Mouse (Mus musculus) stomach, embryonic 16.5 days (tissue): ENCODE data around the gene Cntd1. TPM values are rescaled to one million over a fixed set of nuclear protein-coding genes. Genes with fewer than 3 reads are reported as not detected.
A peak's percentile ranks its signal among the peaks of the same experiment; 100 is the strongest.

Source experiments
- ATAC-seq: fragments of 200-750 bp; cut with Nextera tagmentation; 2 replicates; pipeline ENCODE4 v1.8.0; 2017; ENCODE audit warnings: moderate number of reproducible peaks, moderate TSS enrichment; ENCODE audit not compliant: insufficient read depth, low FRiP score
- H3K27ac ChIP-seq: fragments of 300-500 bp; sonication (generic); 2 replicates; pipeline ENCODE4 v1.5.1; 2014; ENCODE audit warnings: low read length
- H3K27me3 ChIP-seq: fragments of 300-500 bp; sonication (generic); 2 replicates; pipeline ENCODE4 v1.6.1; 2014; ENCODE audit warnings: low read length, control low read depth, mixed read lengths; ENCODE audit not compliant: control insufficient read depth, insufficient read depth
- H3K36me3 ChIP-seq: fragments of 300-500 bp; sonication (generic); 2 replicates; pipeline ENCODE4 v1.6.1; 2014; ENCODE audit warnings: low read length; ENCODE audit not compliant: control insufficient read depth, insufficient read depth
- H3K4me1 ChIP-seq: fragments of 300-500 bp; sonication (generic); 2 replicates; pipeline ENCODE4 v1.6.1; 2014; ENCODE audit warnings: low read length, control low read depth, mixed read lengths; ENCODE audit not compliant: control insufficient read depth, insufficient read depth
- H3K4me2 ChIP-seq: fragments of 300-500 bp; sonication (generic); 2 replicates; pipeline ENCODE4 v1.6.1; 2014; ENCODE audit warnings: low read depth, low read length, mixed read lengths
- H3K4me3 ChIP-seq: fragments of 300-500 bp; sonication (generic); replicated peaks from 2 replicates; pipeline ENCODE4 v1.5.1; 2014; ENCODE audit warnings: mild to moderate bottlenecking, low read length
- H3K9ac ChIP-seq: fragments of 300-500 bp; sonication (generic); 2 replicates; pipeline ENCODE4 v1.6.1; 2014; ENCODE audit warnings: low read length
- H3K9me3 ChIP-seq: fragments of 300-500 bp; sonication (generic); replicated peaks from 2 replicates; pipeline ENCODE4 v1.6.1; 2016; ENCODE audit warnings: low read length, control low read depth; ENCODE audit not compliant: control insufficient read depth
- WGBS: fragments of 180-500 bp; shearing (Covaris S2); extraction: QIAGEN DNeasy Blood & Tissue Kit; methylation state at CpG from one replicate; pipeline ENCODE4 v1.1.7; 2014; 5-methylcytosine and 5-hydroxymethylcytosine counted together
- polyA plus RNA-seq: library from polyadenylated mRNA; unstranded; fragments of >200 nt; fragmentation: Nextera tagmentation; extraction: Ambion mirVana; gene quantifications from 2 replicates; pipeline ENCODE4 v1.2.1, GENCODE M21; 2015

Cntd1 gene
- polyA plus RNA-seq, 1 experiment from 2014 or later = 1.2 TPM

GRCm38 (mm10) chr11:101276319-101277070 is 2.3 kb upstream of the Cntd1 start:
- H3K9me3 ChIP-seq = no peaks in the 10 kb centered on the region
- no peaks in the 10 kb centered on the region for H3K36me3 ChIP-seq
- H3K4me3 ChIP-seq = peak overlapping the region; percentile 61; the same call in 1 of the 2 replicates
- no peak for ATAC-seq
- H3K27me3 ChIP-seq = no peaks in the 10 kb centered on the region
- peak overlapping the region; percentile 88 for H3K4me2 ChIP-seq
- H3K9ac ChIP-seq = peak overlapping the region; percentile 77
- peak overlapping the region; percentile 83; the same call in 1 of the 2 replicates for H3K27ac ChIP-seq
- WGBS = 35% methylated on average over 27 of the region's 27 CpGs
- peaks cover 25% of the 10 kb centered on the region for H3K4me1 ChIP-seq

GRCm38 (mm10) chr11:101277381-101278222 is 1.2 kb upstream of the Cntd1 start:
- WGBS = 45% methylated on average over 12 of the region's 12 CpGs
- H3K9me3 ChIP-seq = no peaks in the 10 kb centered on the region
- peaks cover 26% of the 10 kb centered on the region for H3K4me1 ChIP-seq
- H3K4me3 ChIP-seq = peak overlapping the region; percentile 61
- peak; percentile 49; the same call in 1 of the 2 replicates for ATAC-seq
- H3K9ac ChIP-seq = peak overlapping the region; percentile 77
- H3K27me3 ChIP-seq = no peaks in the 10 kb centered on the region
- H3K36me3 ChIP-seq = no peaks in the 10 kb centered on the region
- H3K27ac ChIP-seq = peak overlapping the region; percentile 83
- H3K4me2 ChIP-seq = peak overlapping the region; percentile 88

- Histone ChIP-seq H3K4me3 (peak overlapping the region; percentile 61), H3K9me3 (no peaks in the 10 kb centered on the region), H3K36me3 (no peaks in the 10 kb centered on the region), H3K9ac (peak overlapping the region; percentile 48), H3K4me1 (peaks cover 35% of the 10 kb centered on the region), H3K4me2 (peak overlapping the region; percentile 88), H3K27me3 (no peaks in the 10 kb centered on the region), H3K27ac (no peak overlapping the region)
- WGBS = 54% methylated on average over 14 of the region's 14 CpGs
- ATAC-seq = no peak
These were observed 369 bp downstream of the Cntd1 start for GRCm38 (mm10) chr11:101279193-101279569.

- ATAC-seq = no peak
- 47% methylated on average over 7 of the region's 7 CpGs for WGBS
- no peaks in the 10 kb centered on the region for H3K36me3 ChIP-seq
- no peak overlapping the region for H3K9ac ChIP-seq
- H3K4me1 ChIP-seq = peaks cover 35% of the 10 kb centered on the region
- H3K27ac ChIP-seq = no peak overlapping the region
- H3K9me3 ChIP-seq = no peaks in the 10 kb centered on the region
- no peaks in the 10 kb centered on the region for H3K27me3 ChIP-seq
- H3K4me3 ChIP-seq = no peak overlapping the region
- no peak overlapping the region for H3K4me2 ChIP-seq
These were observed 2.0 kb downstream of the Cntd1 start for GRCm38 (mm10) chr11:101280837-101281236.

GRCm38 (mm10) chr11:101282896-101283295 is 4.1 kb downstream of the Cntd1 start:
- Histone ChIP-seq H3K27me3 (no peaks in the 10 kb centered on the region), H3K36me3 (no peaks in the 10 kb centered on the region; the same call in 1 of the 2 replicates), H3K4me3 (no peak overlapping the region), H3K9me3 (no peaks in the 10 kb centered on the region), H3K27ac (no peak overlapping the region), H3K4me2 (no peak overlapping the region), H3K9ac (no peak overlapping the region), H3K4me1 (peaks cover 17% of the 10 kb centered on the region)
- ATAC-seq = no peak
- 32% methylated on average over 5 of the region's 5 CpGs for WGBS

- no peak for ATAC-seq
- WGBS = 64% methylated on average over 4 of the region's 4 CpGs
These were observed 5.0 kb downstream of the Cntd1 start for GRCm38 (mm10) chr11:101283805-101284204.

GRCm38 (mm10) chr11:101287306-101287705 is 8.5 kb downstream of the Cntd1 start:
- H3K4me1 ChIP-seq = peaks cover 10% of the 10 kb centered on the region; the same call in 1 of the 2 replicates
- peaks cover 6% of the 10 kb centered on the region for H3K36me3 ChIP-seq
- H3K27ac ChIP-seq = no peak overlapping the region
- no peak overlapping the region for H3K4me3 ChIP-seq
- no peaks in the 10 kb centered on the region for H3K27me3 ChIP-seq
- no peak overlapping the region for H3K9ac ChIP-seq
- no peak overlapping the region for H3K4me2 ChIP-seq
- no peaks in the 10 kb centered on the region for H3K9me3 ChIP-seq
- ATAC-seq = no peak
- 74% methylated on average over 9 of the region's 9 CpGs for WGBS

More at GRCm38 (mm10) chr11:101283805-101284204, 5.0 kb downstream of the Cntd1 start:
- Histone ChIP-seq H3K36me3 (no peaks in the 10 kb centered on the region; the same call in 1 of the 2 replicates), H3K27me3 (no peaks in the 10 kb centered on the region), H3K9ac (no peak overlapping the region), H3K4me3 (no peak overlapping the region), H3K4me1 (peaks cover 14% of the 10 kb centered on the region), H3K9me3 (no peaks in the 10 kb centered on the region), H3K4me2 (no peak overlapping the region), H3K27ac (no peak overlapping the region)

- no peaks in the 10 kb centered on the region for H3K9me3 ChIP-seq
- 93% methylated on average over 8 of the region's 8 CpGs for WGBS
- no peaks in the 10 kb centered on the region for H3K4me1 ChIP-seq
- no peak overlapping the region for H3K4me3 ChIP-seq
- peaks cover 13% of the 10 kb centered on the region for H3K36me3 ChIP-seq
- H3K27ac ChIP-seq = no peak overlapping the region
- no peak for ATAC-seq
- H3K9ac ChIP-seq = no peak overlapping the region
- no peaks in the 10 kb centered on the region for H3K27me3 ChIP-seq
- no peak overlapping the region for H3K4me2 ChIP-seq
These were observed 12.4 kb downstream of the Cntd1 start for GRCm38 (mm10) chr11:101291231-101291630.

- Histone ChIP-seq H3K9me3 (no peaks in the 10 kb centered on the region), H3K4me3 (no peak overlapping the region), H3K4me2 (no peak overlapping the region), H3K4me1 (no peaks in the 10 kb centered on the region), H3K36me3 (peaks cover 13% of the 10 kb centered on the region; the same call in 1 of the 2 replicates), H3K27ac (no peak overlapping the region), H3K27me3 (no peaks in the 10 kb centered on the region), H3K9ac (no peak overlapping the region)
- 94% methylated on average over 8 of the region's 8 CpGs for WGBS
- no peak for ATAC-seq
These were observed 16.4 kb downstream of the Cntd1 start for GRCm38 (mm10) chr11:101295191-101295590.
